Mouse (Mus musculus): ENCODE results near the gene Bcl2a1a. TPM values are rescaled to one million over a fixed set of nuclear protein-coding genes. Genes with fewer than 3 reads are reported as not detected.

Bcl2a1a gene
- polyA plus RNA-seq (2012; rRNA removed), result 0.45 and 0.67 TPM in 2 replicates

DNA sequence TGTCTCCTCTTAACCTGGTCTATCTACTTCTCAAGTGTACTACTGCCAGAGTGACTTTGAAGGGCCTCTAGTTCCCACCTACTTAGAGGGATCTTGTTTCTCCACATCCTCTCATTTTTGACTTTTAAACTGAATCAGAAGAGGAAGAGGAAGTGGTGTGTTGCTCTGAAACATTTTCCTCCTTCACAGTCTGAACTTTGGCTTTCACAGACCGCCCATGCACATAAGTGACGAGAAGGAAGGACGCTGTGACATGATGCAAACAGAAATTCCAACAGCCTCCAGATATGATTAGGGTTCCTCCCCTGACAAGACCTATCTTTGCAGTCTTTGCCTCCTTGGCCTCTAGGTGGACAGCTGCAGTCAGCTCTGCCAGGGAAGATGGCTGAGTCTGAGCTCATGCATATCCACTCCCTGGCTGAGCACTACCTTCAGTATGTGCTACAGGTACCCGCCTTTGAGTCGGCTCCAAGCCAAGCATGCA, at the start of gene Bcl2a1a:
TSS of gene Bcl2a1a (plus strand) at position 231 of the 484 bp plus-strand sequence.

Other genes starting within 250 kb of the Bcl2a1a start
- 28.7 and 29.1 TPM in 2 replicates for gene Mthfsl, start 236.6 kb upstream of the Bcl2a1a start, polyA plus RNA-seq (2012; rRNA removed)
- gene Bcl2a1d, start 225.0 kb upstream of the Bcl2a1a start, polyA plus RNA-seq (2012; rRNA removed), result 0.20 and 0.31 TPM in 2 replicates
- not detected in 2 replicates for gene Trim43c, start 117.7 kb upstream of the Bcl2a1a start, polyA plus RNA-seq (2012; rRNA removed)
- not detected in 2 replicates for gene Trim43b, start 135.9 kb downstream of the Bcl2a1a start, polyA plus RNA-seq (2012; rRNA removed)
- 2.5 and 3.2 TPM in 2 replicates for gene Bcl2a1b, start 242.3 kb downstream of the Bcl2a1a start, polyA plus RNA-seq (2012; rRNA removed)
- gene Gm29094, start 242.5 kb downstream of the Bcl2a1a start, polyA plus RNA-seq (2012; rRNA removed), result 0.05 TPM in 1 of 2 replicates, not detected in the other